Mouse (Mus musculus) kidney, adult 2 months (tissue): ENCODE measurements around the gene Cstf1. TPM values are rescaled to one million over a fixed set of nuclear protein-coding genes. Genes with fewer than 3 reads are reported as not detected.

ENCODE experiments used
- DNase-seq: peaks from one replicate; pipeline ENCODE4 v3.0.0; 2021
- H3K27ac ChIP-seq: fragments of 200-500 bp; 2 replicates; pipeline ENCODE4 v1.5.1; 2012; ENCODE audit warnings: low read depth, low read length, control low read depth, inconsistent platforms; ENCODE audit not compliant: insufficient read depth
- H3K27me3 ChIP-seq: fragments of 200-500 bp; replicated peaks from 2 replicates; pipeline ENCODE4 v1.6.1; 2012; ENCODE audit warnings: mild to moderate bottlenecking, moderate library complexity, low read length, inconsistent platforms; ENCODE audit not compliant: control insufficient read depth, insufficient read depth
- H3K36me3 ChIP-seq: fragments of 200-500 bp; 2 replicates; pipeline ENCODE4 v1.6.1; 2012; ENCODE audit warnings: mild to moderate bottlenecking, moderate library complexity, low read length, inconsistent platforms; ENCODE audit not compliant: control insufficient read depth, insufficient read depth
- H3K4me1 ChIP-seq: fragments of 200-500 bp; 2 replicates; pipeline ENCODE4 v1.6.1; 2011; ENCODE audit warnings: low read length; ENCODE audit not compliant: control insufficient read depth, insufficient read depth
- H3K4me3 ChIP-seq: fragments of 200-500 bp; 2 replicates; pipeline ENCODE4 v1.5.1; 2011; ENCODE audit warnings: mild to moderate bottlenecking, low read depth, low read length, control low read depth; ENCODE audit not compliant: insufficient read depth
- CTCF ChIP-seq: fragments of 200-500 bp; conservative IDR thresholded peaks from 2 replicates; pipeline ENCODE4 v1.5.1; 2011; ENCODE audit warnings: low read depth, mild to moderate bottlenecking, control low read depth, low read length, moderate library complexity, mixed read lengths; ENCODE audit not compliant: insufficient read depth, insufficient read length
- POLR2A ChIP-seq: fragments of 200-500 bp; IDR thresholded peaks from one replicate; pipeline ENCODE4 v1.6.1; 2011; ENCODE audit warnings: low read depth, low read length, control low read depth
- WGBS: fragments of 180-500 bp; shearing (Covaris S2); methylation state at CpG from one replicate; pipeline ENCODE4 v1.1.7; 2018; 5-methylcytosine and 5-hydroxymethylcytosine counted together
- polyA plus RNA-seq: library from polyadenylated mRNA; depleted of rRNA; stranded (reverse); fragments of >200 nt; gene quantifications from 2 replicates; pipeline ENCODE4 v1.2.3, GENCODE M21; 2012

The Cstf1 gene
- polyA plus RNA-seq, 1 experiment = 31.3 TPM

- TF ChIP-seq POLR2A (no peak), CTCF (no peak)
- WGBS = 84% methylated on average over 7 of the region's 7 CpGs
- Histone ChIP-seq H3K27me3 (no peaks in the 10 kb centered on the region), H3K27ac (no peak overlapping the region), H3K4me1 (peaks cover 4% of the 10 kb centered on the region; the same call in 1 of the 2 replicates), H3K4me3 (no peak overlapping the region), H3K36me3 (no peaks in the 10 kb centered on the region)
- DNase-seq = peak; percentile 4
These were observed 26.7 kb upstream of the Cstf1 start for GRCm38 (mm10) chr2:172343751-172344150.

- Histone ChIP-seq H3K27ac (no peak overlapping the region), H3K36me3 (no peaks in the 10 kb centered on the region), H3K4me1 (peaks cover 4% of the 10 kb centered on the region; the same call in 1 of the 2 replicates), H3K4me3 (no peak overlapping the region), H3K27me3 (no peaks in the 10 kb centered on the region)
- 24% methylated on average over 5 of the region's 5 CpGs for WGBS
- TF ChIP-seq CTCF (no peak), POLR2A (no peak)
- DNase-seq = no peak
These were observed 25.8 kb upstream of the Cstf1 start for GRCm38 (mm10) chr2:172344669-172345068.

- DNase-seq = peak; percentile 99
- Histone ChIP-seq H3K4me3 (peak within 1 kb of the TSS; percentile 96), H3K27ac (peak within 1 kb of the TSS; percentile 53), H3K27me3 (no peaks in the 10 kb centered on the region), H3K4me1 (peaks cover 4% of the 10 kb centered on the region; the same call in 1 of the 2 replicates), H3K36me3 (no peaks in the 10 kb centered on the region)
- TF ChIP-seq POLR2A (peak; percentile 48), CTCF (no peak)
- 1% methylated on average over 35 of the region's 35 CpGs for WGBS
These were observed 25.2 kb upstream of the Cstf1 start, which contains the start of gene Fam210b for GRCm38 (mm10) chr2:172345258-172345738. Gene Fam210b (plus strand): TSS chr2:172345565.

GRCm38 (mm10) chr2:172346034-172346929 is 24.2 kb upstream of the Cstf1 start:
- Histone ChIP-seq H3K4me1 (peaks cover 4% of the 10 kb centered on the region; the same call in 1 of the 2 replicates), H3K27me3 (no peaks in the 10 kb centered on the region), H3K27ac (no peak overlapping the region), H3K36me3 (no peaks in the 10 kb centered on the region), H3K4me3 (peak overlapping the region; percentile 96)
- 0 out of 2 replicates have a peak, but pooled peaks have one; percentile 11 for TF ChIP-seq CTCF
- no peak for TF ChIP-seq POLR2A
- peak; percentile 67 for DNase-seq
- 14% methylated on average over 31 of the region's 31 CpGs for WGBS

- no peak for DNase-seq
- H3K27ac ChIP-seq = no peak overlapping the region
- peaks cover 4% of the 10 kb centered on the region; the same call in 1 of the 2 replicates for H3K4me1 ChIP-seq
- H3K27me3 ChIP-seq = no peaks in the 10 kb centered on the region
- no peak for TF ChIP-seq CTCF
- no peak for TF ChIP-seq POLR2A
- 86% methylated on average over 8 of the region's 8 CpGs for WGBS
- H3K4me3 ChIP-seq = no peak overlapping the region
- H3K36me3 ChIP-seq = no peaks in the 10 kb centered on the region
These were observed 23.4 kb upstream of the Cstf1 start for GRCm38 (mm10) chr2:172346933-172347611.

- WGBS = 70% methylated on average over 3 of the region's 3 CpGs
These were observed 22.1 kb upstream of the Cstf1 start for GRCm38 (mm10) chr2:172348297-172348950.

More at GRCm38 (mm10) chr2:172348297-172348950, 22.1 kb upstream of the Cstf1 start:
- Histone ChIP-seq H3K27ac (no peak overlapping the region), H3K36me3 (no peaks in the 10 kb centered on the region), H3K4me1 (peaks cover 4% of the 10 kb centered on the region; the same call in 1 of the 2 replicates), H3K27me3 (no peaks in the 10 kb centered on the region), H3K4me3 (no peak overlapping the region)
- no peak for DNase-seq
- TF ChIP-seq POLR2A (no peak), CTCF (no peak)
